Mouse (Mus musculus): Measurements from ENCODE around the gene Hapln1.

DNA sequence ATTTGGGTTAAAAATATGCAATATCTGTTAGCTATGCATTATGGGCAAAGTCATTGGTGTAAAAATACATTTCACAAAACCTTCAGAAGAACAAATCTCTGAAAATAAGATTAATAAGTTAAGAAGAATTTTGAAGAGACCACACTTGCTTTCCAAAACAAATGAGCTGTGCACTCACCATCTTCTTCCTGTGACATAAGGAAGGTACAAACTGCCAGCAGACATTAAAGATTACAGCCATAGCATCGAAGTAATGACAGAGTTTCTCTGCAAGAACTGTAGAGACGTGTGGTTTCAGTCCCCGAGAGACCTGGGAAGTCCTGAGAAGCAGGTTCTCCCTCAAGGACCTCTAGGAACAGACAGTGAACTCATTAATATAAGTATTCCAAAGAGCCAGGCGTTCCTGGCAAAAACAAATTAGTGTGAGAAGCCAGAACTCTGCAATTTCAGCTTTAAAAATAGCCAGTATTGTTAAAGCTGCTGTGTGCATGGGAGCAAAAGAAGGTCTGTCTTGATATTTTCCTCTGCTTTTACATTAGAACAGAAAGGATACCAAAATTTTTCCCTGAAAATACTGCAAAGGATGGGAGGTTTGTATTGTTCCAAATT is 43.6 kb downstream of the Hapln1 start:
- TF ChIP-seq POLR2A (IDR thresholded peaks at IDR 0.05; ENCODE audit: extremely low read depth, insufficient read depth, low read length) = no peak
- no peak for TF ChIP-seq CTCF (IDR thresholded peaks at IDR 0.05; ENCODE audit: extremely low read depth, insufficient read depth, low read length)
